Mouse (Mus musculus) embryonic facial prominence, embryonic 11.5 days (tissue): ENCODE data around the gene Gjb3. TPM values are rescaled to one million over a fixed set of nuclear protein-coding genes. Genes with fewer than 3 reads are reported as not detected.
A peak's percentile ranks its signal among the peaks of the same experiment; 100 is the strongest.

Experiments
- ATAC-seq: fragments of 200-750 bp; cut with Nextera tagmentation; replicated peaks from 2 replicates; pipeline ENCODE4 v1.8.0; 2017; ENCODE audit warnings: low read depth; ENCODE audit not compliant: insufficient number of reproducible peaks, low FRiP score, low TSS enrichment
- DNase-seq: peaks from one replicate; pipeline ENCODE4 v3.0.0-alpha.2; 2015; ENCODE audit warnings: low spot score
- H3K27ac ChIP-seq: fragments of 300-500 bp; sonication (generic); replicated peaks from 2 replicates; pipeline ENCODE4 v1.5.1; 2014; ENCODE audit warnings: mild to moderate bottlenecking, low read depth, low read length, control low read depth
- H3K27me3 ChIP-seq: fragments of 300-500 bp; sonication (generic); 2 replicates; pipeline ENCODE4 v1.6.1; 2014; ENCODE audit warnings: mild to moderate bottlenecking, low read length, moderate library complexity, mixed read lengths; ENCODE audit not compliant: control insufficient read depth, insufficient read depth
- H3K36me3 ChIP-seq: fragments of 300-500 bp; sonication (generic); replicated peaks from 2 replicates; pipeline ENCODE4 v1.6.1; 2014; ENCODE audit warnings: low read depth, mild to moderate bottlenecking, low read length, moderate library complexity, mixed read lengths; ENCODE audit not compliant: control insufficient read depth, insufficient read depth
- H3K4me1 ChIP-seq: fragments of 300-500 bp; sonication (generic); 2 replicates; pipeline ENCODE4 v1.6.1; 2014; ENCODE audit warnings: low read length, mixed read lengths; ENCODE audit not compliant: control insufficient read depth, insufficient read depth
- H3K4me2 ChIP-seq: fragments of 300-500 bp; sonication (generic); 2 replicates; pipeline ENCODE4 v1.6.1; 2014; ENCODE audit warnings: low read depth, mild to moderate bottlenecking, control low read depth, low read length, moderate library complexity
- H3K4me3 ChIP-seq: fragments of 300-500 bp; sonication (generic); 2 replicates; pipeline ENCODE4 v1.5.1; 2014; ENCODE audit warnings: low read depth, low read length, control low read depth
- H3K9ac ChIP-seq: fragments of 300-500 bp; sonication (generic); replicated peaks from 2 replicates; pipeline ENCODE4 v1.6.1; 2014; ENCODE audit warnings: mild to moderate bottlenecking, control low read depth, low read length
- H3K9me3 ChIP-seq: fragments of 300-500 bp; sonication (generic); replicated peaks from 2 replicates; pipeline ENCODE4 v1.6.1; 2016; ENCODE audit warnings: mild to moderate bottlenecking, low read length, inconsistent platforms, mixed read lengths; ENCODE audit not compliant: control insufficient read depth
- WGBS: fragments of 180-500 bp; shearing (Covaris S2); extraction: QIAGEN DNeasy Blood & Tissue Kit; methylation state at CpG from one replicate; pipeline ENCODE4 v1.1.7; 2014; 5-methylcytosine and 5-hydroxymethylcytosine counted together
- polyA plus RNA-seq: library from polyadenylated mRNA; unstranded; fragments of >200 nt; fragmentation: Nextera tagmentation; extraction: Ambion mirVana; gene quantifications from 2 replicates; pipeline ENCODE4 v1.2.1, GENCODE M21; 2014

The Gjb3 gene
- polyA plus RNA-seq, 1 experiment from 2014 or later: 2.7 TPM

- no peaks in the 10 kb centered on the region for H3K4me1 ChIP-seq
- H3K4me3 ChIP-seq: no peak overlapping the region
- ATAC-seq: peak; percentile 17; the same call in 1 of the 2 replicates
- H3K36me3 ChIP-seq: no peaks in the 10 kb centered on the region
- H3K9me3 ChIP-seq: no peaks in the 10 kb centered on the region
- no peak overlapping the region for H3K27ac ChIP-seq
- H3K9ac ChIP-seq: no peak overlapping the region
- DNase-seq: no peak
- no peaks in the 10 kb centered on the region for H3K27me3 ChIP-seq
- WGBS: 12% methylated on average over 4 of the region's 4 CpGs
- H3K4me2 ChIP-seq: no peak overlapping the region
Observed at GRCm38 (mm10) chr4:127365834-127366233, 35.2 kb upstream of the Gjb3 start.

GRCm38 (mm10) chr4:127365433-127365832 is 34.8 kb upstream of the Gjb3 start:
- Histone ChIP-seq H3K27ac (no peak overlapping the region), H3K9ac (no peak overlapping the region), H3K4me2 (no peak overlapping the region), H3K27me3 (no peaks in the 10 kb centered on the region), H3K36me3 (no peaks in the 10 kb centered on the region), H3K9me3 (no peaks in the 10 kb centered on the region), H3K4me3 (no peak overlapping the region), H3K4me1 (no peaks in the 10 kb centered on the region)
- DNase-seq: no peak
- no peak for ATAC-seq
- WGBS: 18% methylated on average over 5 of the region's 5 CpGs

GRCm38 (mm10) chr4:127364431-127364830 is 33.8 kb upstream of the Gjb3 start:
- Histone ChIP-seq H3K4me1 (no peaks in the 10 kb centered on the region), H3K27me3 (no peaks in the 10 kb centered on the region), H3K36me3 (no peaks in the 10 kb centered on the region), H3K4me3 (no peak overlapping the region), H3K9me3 (no peaks in the 10 kb centered on the region), H3K27ac (no peak overlapping the region), H3K4me2 (no peak overlapping the region), H3K9ac (no peak overlapping the region)
- WGBS: 54% methylated on average over 6 of the region's 6 CpGs
- DNase-seq (no peak), ATAC-seq (no peak)

DNA sequence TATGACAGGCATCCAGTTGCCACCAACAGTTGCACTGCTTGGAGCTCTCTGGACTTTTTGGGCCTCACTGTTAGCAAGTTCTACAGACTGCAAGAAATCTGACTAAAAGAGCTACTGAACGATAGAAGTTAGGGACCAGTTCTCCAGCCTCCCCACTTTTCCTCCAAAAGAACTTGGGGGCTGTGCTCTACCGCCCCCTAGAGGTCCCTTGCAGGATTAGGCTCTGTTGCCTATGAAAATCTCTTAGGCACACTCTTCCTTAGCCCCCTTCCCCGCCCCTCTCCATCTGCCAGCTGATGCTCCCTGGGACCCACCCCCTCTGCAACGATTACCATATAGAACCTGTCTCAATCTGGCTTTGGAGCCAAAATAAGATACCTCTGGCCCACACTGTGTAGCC is 32.7 kb upstream of the Gjb3 start:
- H3K4me2 ChIP-seq: no peak overlapping the region
- no peaks in the 10 kb centered on the region for H3K4me1 ChIP-seq
- no peaks in the 10 kb centered on the region for H3K27me3 ChIP-seq
- no peaks in the 10 kb centered on the region for H3K36me3 ChIP-seq
- 71% methylated on average over 4 of the region's 4 CpGs for WGBS
- H3K4me3 ChIP-seq: no peak overlapping the region
- H3K9me3 ChIP-seq: no peaks in the 10 kb centered on the region
- H3K27ac ChIP-seq: no peak overlapping the region
- no peak for ATAC-seq
- no peak overlapping the region for H3K9ac ChIP-seq
- DNase-seq: no peak

- no peaks in the 10 kb centered on the region for H3K9me3 ChIP-seq
- 87% methylated on average over 3 of the region's 3 CpGs for WGBS
- ATAC-seq (no peak), DNase-seq (no peak)
- H3K27me3 ChIP-seq: no peaks in the 10 kb centered on the region; the same call in 1 of the 2 replicates
- H3K4me1 ChIP-seq: no peaks in the 10 kb centered on the region; the same call in 1 of the 2 replicates
- H3K27ac ChIP-seq: no peak overlapping the region
- H3K4me2 ChIP-seq: no peak overlapping the region
- H3K4me3 ChIP-seq: no peak overlapping the region
- no peak overlapping the region for H3K9ac ChIP-seq
- H3K36me3 ChIP-seq: no peaks in the 10 kb centered on the region
Observed at GRCm38 (mm10) chr4:127362520-127362919, 31.9 kb upstream of the Gjb3 start.

GRCm38 (mm10) chr4:127358018-127358417 is 27.4 kb upstream of the Gjb3 start, which contains the start of gene Gjb5:
Gene Gjb5 (minus strand): TSS chr4:127358181.
- Histone ChIP-seq H3K4me3 (no peak within 1 kb of the TSS), H3K4me2 (no peak within 1 kb of the TSS; the same call in 1 of the 2 replicates), H3K27me3 (no peaks in the 10 kb centered on the region; the same call in 1 of the 2 replicates), H3K36me3 (no peaks in the 10 kb centered on the region), H3K9me3 (no peaks in the 10 kb centered on the region), H3K9ac (no peak within 1 kb of the TSS), H3K4me1 (no peaks in the 10 kb centered on the region; the same call in 1 of the 2 replicates), H3K27ac (no peak within 1 kb of the TSS)
- ATAC-seq (no peak), DNase-seq (peak; percentile 34)
- WGBS: 22% methylated on average over 5 of the region's 5 CpGs

- Histone ChIP-seq H3K4me3 (no peak overlapping the region), H3K4me2 (no peak overlapping the region), H3K9ac (no peak overlapping the region), H3K36me3 (no peaks in the 10 kb centered on the region), H3K27ac (no peak overlapping the region), H3K27me3 (no peaks in the 10 kb centered on the region; the same call in 1 of the 2 replicates), H3K9me3 (no peaks in the 10 kb centered on the region), H3K4me1 (no peaks in the 10 kb centered on the region; the same call in 1 of the 2 replicates)
- WGBS: 79% methylated on average over 15 of the region's 15 CpGs
- DNase-seq (no peak), ATAC-seq (no peak)
Observed at GRCm38 (mm10) chr4:127354506-127355485, 24.2 kb upstream of the Gjb3 start.

DNA sequence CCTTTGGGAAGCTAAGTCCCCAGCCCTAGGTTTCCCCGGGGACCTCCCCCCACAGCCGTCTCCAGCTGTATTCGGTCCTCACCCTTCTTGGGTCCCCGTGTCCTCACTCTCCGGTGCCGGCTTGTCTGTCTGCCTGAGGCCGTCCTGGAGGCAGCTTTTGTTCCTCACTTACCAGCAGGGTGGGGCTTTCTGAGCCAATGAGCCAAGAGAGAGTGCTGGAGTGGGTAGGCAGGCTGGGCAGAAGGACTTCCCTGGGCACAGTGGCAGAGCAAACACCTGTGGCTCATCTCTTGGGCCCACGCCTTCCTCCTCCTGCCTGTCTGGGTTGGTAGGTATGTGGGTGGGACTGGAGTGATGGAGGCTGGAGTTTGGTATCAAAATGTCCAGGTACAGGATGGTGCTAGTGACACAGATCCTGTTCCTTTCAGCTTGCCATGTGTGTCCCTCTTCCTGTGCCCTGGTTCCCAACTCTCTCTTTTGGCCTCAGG is 23.4 kb upstream of the Gjb3 start, which contains the start of gene Gjb4:
Gene Gjb4 (minus strand): TSS at position 131 of the 488 bp plus-strand sequence.
- DNase-seq: no peak
- H3K9ac ChIP-seq: no peak within 1 kb of the TSS
- no peaks in the 10 kb centered on the region for H3K36me3 ChIP-seq
- H3K4me1 ChIP-seq: no peaks in the 10 kb centered on the region; the same call in 1 of the 2 replicates
- no peaks in the 10 kb centered on the region; the same call in 1 of the 2 replicates for H3K27me3 ChIP-seq
- H3K4me2 ChIP-seq: no peak within 1 kb of the TSS
- no peak within 1 kb of the TSS for H3K27ac ChIP-seq
- ATAC-seq: no peak
- H3K9me3 ChIP-seq: no peaks in the 10 kb centered on the region
- H3K4me3 ChIP-seq: no peak within 1 kb of the TSS
- WGBS: 48% methylated on average over 8 of the region's 8 CpGs
